Mouse (Mus musculus) layer of hippocampus, adult 18-20 months (tissue): ENCODE measurements around the gene Oprd1. TPM values are rescaled to one million over a fixed set of nuclear protein-coding genes. Genes with fewer than 3 reads are reported as not detected.

Experiments used
- DNase-seq, 2 experiments: peaks; one replicate each; pipeline ENCODE4 v3.0.0; 2022; ENCODE audit warnings: low spot score in 2 of 2
- total RNA-seq, 2 experiments: library from RNA; stranded (reverse); gene quantifications; 2 replicates each; pipeline ENCODE4 v1.2.3; 2021

Oprd1 gene
- total RNA-seq, 2 experiments from 2014 or later, result 11.3 to 12.2 TPM

GRCm38 (mm10) chr4:132062934-132063884, 81.1 kb downstream of the Oprd1 start:
- DNase-seq, result no peak

GRCm38 (mm10) chr4:132062289-132062688, 82.0 kb downstream of the Oprd1 start:
- DNase-seq, result no peak

Other genes with a start within 250 kb of the Oprd1 start
- gene Tmem200b, start 222.7 kb downstream of the Oprd1 start, total RNA-seq, result 1 to 10 TPM; 1.2 to 1.3 TPM
- not detected for gene Gm10300, start 69.8 kb downstream of the Oprd1 start, total RNA-seq
- 10 to 100 TPM; 16.2 to 20.8 TPM for gene Epb41, start 69.2 kb downstream of the Oprd1 start, total RNA-seq
- 10 to 100 TPM; 48.5 to 48.6 TPM for gene Ythdf2, start 67.8 kb upstream of the Oprd1 start, total RNA-seq
- 10 to 100 TPM; 21.4 to 23.4 TPM for gene Gmeb1, start 117.1 kb upstream of the Oprd1 start, total RNA-seq
- 10 to 100 TPM; 25.1 to 26.7 TPM for gene Taf12, start 129.9 kb upstream of the Oprd1 start, total RNA-seq
- 1 to 10 TPM; 1.2 to 2.5 TPM for gene Rab42, start 158.9 kb upstream of the Oprd1 start, total RNA-seq
- gene Trnau1ap, start 185.1 kb upstream of the Oprd1 start, total RNA-seq, result 10 to 100 TPM; 21.9 to 22.0 TPM
- gene Rcc1, start 209.1 kb upstream of the Oprd1 start, total RNA-seq, result 10 to 100 TPM in 1 of 2 experiments, 1 to 10 TPM in 1; 9.8 to 12.3 TPM